Mouse (Mus musculus) mouse trophoblast stem cell (cell line): ENCODE results near the gene Gm17949.

Experiments used
- in situ Hi-C, 2 experiments: fragments of 300-500 bp; cut with MseI, MboI; formaldehyde crosslinking; loops; 2 replicates in 1 of 2; 3 replicates in 1 of 2; pipeline ENCODE4 v1.15.1; 2025

Gm17949 gene

DNA sequence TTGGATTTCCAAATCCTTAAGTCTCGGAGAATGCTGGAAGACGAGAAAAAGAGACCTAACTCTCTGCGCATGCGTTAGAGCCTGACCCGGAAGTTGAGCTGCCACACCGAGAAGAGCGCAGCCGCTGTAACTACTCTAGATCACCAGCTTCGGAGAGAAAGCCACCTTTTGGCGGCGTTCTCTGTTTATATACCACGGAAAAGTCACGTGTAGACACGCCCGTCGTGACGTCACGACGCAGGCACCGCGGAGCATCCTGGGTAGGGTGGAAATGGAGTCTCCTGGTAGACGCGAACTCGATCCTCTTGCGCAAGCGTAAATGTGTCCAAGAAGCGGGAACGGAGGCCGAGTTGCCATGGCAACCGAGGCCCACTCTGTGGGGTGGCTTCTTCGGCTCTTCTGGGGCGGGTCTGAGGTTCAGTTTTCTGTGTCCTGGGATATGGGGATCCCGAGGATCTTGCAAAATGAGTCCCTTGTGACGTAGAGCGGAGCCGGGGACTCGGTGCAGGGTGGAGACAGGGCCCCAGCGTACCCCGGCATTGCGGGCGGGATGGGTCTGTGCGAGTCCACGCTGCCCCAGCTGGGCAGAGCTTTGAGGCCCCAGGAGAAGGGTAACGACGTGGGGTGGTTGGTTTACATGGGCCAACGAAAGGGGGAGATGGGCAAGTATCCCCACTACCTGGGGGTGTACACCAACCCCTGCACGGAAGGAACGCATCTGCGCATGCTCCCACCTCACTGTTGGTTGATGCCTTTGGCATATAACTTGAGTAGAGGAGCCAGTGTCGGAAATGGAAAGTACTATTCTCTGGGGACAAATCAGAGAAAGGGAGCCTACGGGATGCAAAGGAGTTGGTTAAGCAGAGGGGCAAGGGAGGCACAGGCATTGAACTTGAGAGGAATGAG is at the start of gene Gm17949, which contains the start of gene Gtf2f1:
TSS of gene Gm17949 (plus strand) at position 234 of the 906 bp plus-strand sequence.
TSS of gene Gtf2f1 (minus strand) at position 53 of the 906 bp plus-strand sequence.
- in situ Hi-C loops, result no loop called here

GRCm38 (mm10) chr17:56961880-56962279 is 49.4 kb upstream of the Gm17949 start:
- in situ Hi-C loops, result no loop called here

GRCm38 (mm10) chr17:56962642-56963405 is 48.4 kb upstream of the Gm17949 start:
- in situ Hi-C loops, result no loop called here

- in situ Hi-C loops, result no loop called here
Measured at GRCm38 (mm10) chr17:56963646-56964045, 47.6 kb upstream of the Gm17949 start.

GRCm38 (mm10) chr17:56969321-56969720 is 41.9 kb upstream of the Gm17949 start:
- in situ Hi-C loops, result no loop called here

DNA sequence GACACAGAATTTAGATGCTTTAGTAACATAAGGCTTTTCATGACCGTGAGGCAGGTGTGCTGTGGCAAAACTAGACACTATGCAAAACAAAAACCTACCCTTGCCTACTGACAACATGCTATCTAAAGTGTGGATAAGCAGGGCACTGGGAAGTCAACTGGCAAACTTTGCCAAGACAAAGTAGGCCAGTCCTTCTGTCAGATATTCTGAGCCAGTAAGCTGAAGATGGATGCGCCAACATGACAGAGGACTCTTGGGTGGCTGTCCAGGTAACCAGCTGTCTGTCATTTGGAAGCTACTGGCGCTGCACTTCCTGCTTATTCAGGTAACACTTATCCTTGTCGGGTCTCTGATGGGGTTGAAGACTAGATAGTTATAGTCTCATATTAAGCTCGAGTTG is 41.2 kb upstream of the Gm17949 start:
- in situ Hi-C loops, result no loop called here

DNA sequence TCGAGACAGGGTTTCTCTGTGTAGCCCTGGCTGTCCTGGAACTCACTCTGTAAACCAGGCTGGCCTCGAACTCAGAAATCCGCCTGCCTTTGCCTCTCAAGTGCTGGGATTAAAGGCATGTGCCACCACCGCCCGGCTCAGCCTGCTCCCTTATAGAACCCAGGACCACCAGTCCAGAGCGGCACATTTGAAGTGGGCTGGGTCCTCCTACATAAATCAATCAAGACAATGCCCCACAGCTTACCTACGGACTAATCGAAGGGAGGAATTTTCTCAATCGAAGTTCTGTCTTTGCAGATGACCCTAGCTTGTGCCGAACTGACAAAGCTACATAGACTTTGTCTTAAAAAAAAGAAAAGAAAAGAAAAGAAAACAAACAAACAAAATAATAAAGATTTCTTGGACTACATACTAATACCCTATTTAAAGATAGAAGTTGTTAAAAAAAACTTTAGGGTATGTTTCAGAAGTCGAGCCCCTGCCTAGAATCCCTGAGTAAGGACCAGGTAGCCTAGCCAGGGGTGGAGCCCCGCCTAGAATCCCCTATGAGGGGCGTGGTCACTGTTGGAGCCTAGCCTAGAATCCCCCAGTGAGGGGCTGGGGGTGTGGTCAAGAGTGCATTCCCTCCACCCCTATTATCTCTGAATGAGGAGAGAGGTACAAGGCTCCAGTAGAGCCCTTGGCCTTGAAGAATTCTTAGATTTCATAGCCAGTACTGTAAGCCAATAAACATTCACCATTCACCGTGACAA is 37.1 kb upstream of the Gm17949 start:
- in situ Hi-C loops, result no loop called here

GRCm38 (mm10) chr17:56974708-56975240 is 36.5 kb upstream of the Gm17949 start:
- in situ Hi-C loops, result no loop called here

DNA sequence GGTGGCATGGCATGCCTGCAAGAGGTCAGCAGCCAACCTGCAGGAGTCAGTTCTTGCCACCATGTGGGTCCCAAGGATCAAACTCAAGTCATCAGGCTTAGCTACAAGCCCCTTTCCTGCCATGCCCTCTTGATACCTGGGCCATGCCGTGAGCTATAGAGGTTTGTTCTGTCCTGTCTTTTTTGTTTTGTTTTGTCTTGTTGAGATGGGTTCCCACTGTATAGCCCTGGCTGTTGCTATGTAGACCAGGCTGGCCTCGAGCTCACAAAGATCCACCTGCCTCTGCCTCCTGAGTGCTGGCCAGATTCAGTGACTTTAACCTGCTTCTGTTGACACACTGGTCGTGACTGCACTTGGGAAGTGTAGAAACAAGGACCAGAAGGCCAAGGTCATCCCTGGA is 35.9 kb upstream of the Gm17949 start:
- in situ Hi-C loops, result no loop called here

DNA sequence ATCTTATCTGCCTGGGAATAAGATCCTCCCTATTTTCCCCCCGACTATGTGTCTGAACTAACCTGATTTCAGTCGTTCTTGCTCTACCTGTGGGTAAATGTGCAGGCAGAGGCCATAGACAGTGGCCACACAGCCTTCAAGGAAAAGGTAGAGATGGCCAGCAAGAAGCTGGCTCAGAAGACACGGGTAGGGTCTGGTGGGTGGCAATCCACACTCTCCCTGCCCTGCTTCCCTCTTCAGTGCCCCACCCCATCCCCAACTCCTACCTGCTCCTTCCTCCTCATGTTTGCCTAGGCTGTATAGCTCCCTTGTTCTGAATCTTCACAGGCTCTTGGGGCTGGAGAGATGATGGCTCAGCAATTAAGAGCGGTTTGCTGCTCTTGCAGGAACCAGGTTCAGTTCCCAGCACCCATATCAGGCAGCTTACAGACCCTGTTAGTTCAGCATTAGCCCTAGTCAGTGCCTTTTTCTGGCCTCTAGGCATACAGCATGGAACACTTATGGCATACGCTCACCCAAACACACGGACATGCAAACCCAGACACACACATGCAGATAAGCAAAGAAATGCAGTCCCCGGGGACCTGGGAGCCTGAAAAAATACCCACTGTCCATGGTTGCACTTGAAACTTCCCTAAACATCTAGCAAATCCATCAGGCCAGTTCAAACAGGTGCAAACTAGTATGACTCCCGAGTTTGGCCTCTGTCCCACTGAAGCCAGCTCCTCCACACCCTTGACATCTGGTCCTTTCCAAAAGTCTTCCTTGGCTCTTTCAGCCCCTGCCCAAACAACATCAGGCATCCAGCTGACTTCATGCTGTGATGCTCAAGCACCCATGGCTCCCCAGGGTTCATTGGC is 34.5 kb upstream of the Gm17949 start:
- in situ Hi-C loops, result no loop called here

DNA sequence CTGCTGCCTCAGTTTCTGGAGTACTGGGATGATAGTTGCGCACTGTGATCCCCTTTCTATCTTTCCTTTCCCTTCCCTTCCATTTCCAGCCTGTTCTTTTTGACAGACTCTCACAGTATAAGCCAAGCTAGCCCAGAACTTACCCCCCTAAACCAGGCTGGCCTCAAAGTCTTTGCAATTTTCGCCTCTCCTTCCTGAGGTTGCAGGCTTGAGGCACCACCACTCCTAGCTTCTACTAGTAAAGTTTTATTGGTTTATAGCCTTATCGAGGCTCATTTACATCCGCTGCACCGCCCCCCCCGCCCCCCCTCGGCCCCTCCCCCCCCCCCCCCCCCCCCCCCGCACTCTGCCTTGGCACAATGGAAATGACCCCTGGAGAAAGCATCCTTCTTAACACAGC is 31.7 kb upstream of the Gm17949 start:
- in situ Hi-C loops, result no loop called here

DNA sequence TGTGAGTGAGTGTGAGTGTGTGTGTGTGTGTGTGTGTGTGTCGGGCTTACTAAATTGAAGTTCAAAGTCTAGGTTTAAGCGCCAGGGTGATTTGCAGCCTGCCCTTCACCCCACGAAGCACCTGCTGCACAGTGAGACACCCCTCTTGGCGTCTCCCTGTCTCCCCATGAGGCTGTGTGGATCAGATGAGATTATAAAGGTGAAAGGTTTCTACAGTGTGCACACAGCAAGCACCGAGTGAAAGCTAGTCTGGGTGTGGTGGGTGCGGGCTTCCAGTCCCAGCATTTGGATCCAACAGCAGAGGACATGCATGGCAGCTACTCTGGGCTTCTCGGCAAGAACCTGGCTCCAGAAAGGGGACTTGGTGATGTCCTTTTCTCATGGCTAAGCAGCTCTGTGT is 30.2 kb upstream of the Gm17949 start:
- in situ Hi-C loops, result no loop called here

- in situ Hi-C loops, result no loop called here
Measured at GRCm38 (mm10) chr17:56982013-56982412, 29.3 kb upstream of the Gm17949 start, which contains the start of gene Acer1. Acer1 (minus strand) TSS chr17:56982126.

GRCm38 (mm10) chr17:56984886-56985285 is 26.4 kb upstream of the Gm17949 start:
- in situ Hi-C loops, result no loop called here

GRCm38 (mm10) chr17:56985656-56986055 is 25.6 kb upstream of the Gm17949 start:
- in situ Hi-C loops, result no loop called here

- in situ Hi-C loops, result no loop called here
Measured at GRCm38 (mm10) chr17:56986105-56986805, 25.0 kb upstream of the Gm17949 start.

GRCm38 (mm10) chr17:56988441-56988840 is 22.8 kb upstream of the Gm17949 start:
- in situ Hi-C loops, result no loop called here

DNA sequence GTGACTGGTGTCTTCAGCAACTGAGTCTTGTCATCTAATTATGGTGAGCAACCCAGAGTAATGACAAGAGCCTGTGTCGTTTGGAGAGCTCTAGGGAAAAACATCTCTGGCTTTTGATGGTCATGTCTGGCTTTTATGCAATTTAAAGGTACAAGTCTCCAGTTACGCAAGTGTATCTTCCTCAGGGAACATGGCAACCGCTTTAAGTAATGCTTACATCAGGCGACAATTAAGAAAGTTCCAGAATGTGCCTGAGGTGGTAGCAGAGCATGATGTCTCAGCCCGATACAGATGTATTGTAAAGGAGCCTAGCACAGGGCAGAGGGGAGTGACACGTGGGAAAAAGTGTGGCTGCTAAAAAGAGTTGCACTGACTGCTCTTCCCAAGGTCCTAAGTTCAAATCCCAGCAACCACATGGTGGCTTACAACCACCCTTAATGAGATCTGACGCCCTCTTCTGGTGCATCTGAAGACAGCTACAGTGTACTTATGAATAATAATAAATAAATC is 22.3 kb upstream of the Gm17949 start:
- in situ Hi-C loops, result no loop called here

GRCm38 (mm10) chr17:56989467-56990114 is 21.7 kb upstream of the Gm17949 start:
- in situ Hi-C loops, result no loop called here
